Mouse (Mus musculus) forebrain, embryonic 13.5 days (tissue): ENCODE measurements around the gene Tm7sf3. TPM values are rescaled to one million over a fixed set of nuclear protein-coding genes. Genes with fewer than 3 reads are reported as not detected.
"Not testable (repeated sequence)": the region's sequence is repeated elsewhere in the genome, so short reads cannot be mapped to it uniquely, and the experiment has no call there.

Source experiments
- ATAC-seq: fragments of 200-750 bp; cut with Nextera tagmentation; 2 replicates; pipeline ENCODE4 v1.8.0; 2017
- H3K27ac ChIP-seq: fragments of 300-500 bp; sonication (generic); 2 replicates; pipeline ENCODE4 v1.5.1; 2015; ENCODE audit warnings: inconsistent platforms, mild to moderate bottlenecking, moderate library complexity
- H3K27me3 ChIP-seq: fragments of 300-500 bp; sonication (generic); 2 replicates; pipeline ENCODE4 v1.6.1; 2015; ENCODE audit warnings: mild to moderate bottlenecking, inconsistent platforms
- H3K36me3 ChIP-seq: fragments of 300-500 bp; sonication (generic); 2 replicates; pipeline ENCODE4 v1.6.1; 2015; ENCODE audit warnings: mild to moderate bottlenecking, inconsistent platforms; ENCODE audit not compliant: poor library complexity, severe bottlenecking
- H3K4me1 ChIP-seq: fragments of 300-500 bp; sonication (generic); 2 replicates; pipeline ENCODE4 v1.6.1; 2015; ENCODE audit warnings: inconsistent platforms
- H3K4me2 ChIP-seq: fragments of 300-500 bp; sonication (generic); 2 replicates; pipeline ENCODE4 v1.6.1; 2015; ENCODE audit warnings: inconsistent platforms, mild to moderate bottlenecking, moderate library complexity
- H3K4me3 ChIP-seq: fragments of 300-500 bp; sonication (generic); 2 replicates; pipeline ENCODE4 v1.5.1; 2015; ENCODE audit warnings: mild to moderate bottlenecking, inconsistent platforms
- H3K9ac ChIP-seq: fragments of 300-500 bp; sonication (generic); 2 replicates; pipeline ENCODE4 v1.6.1; 2015; ENCODE audit warnings: mild to moderate bottlenecking, inconsistent platforms
- H3K9me3 ChIP-seq: fragments of 300-500 bp; sonication (generic); replicated peaks from 2 replicates; pipeline ENCODE4 v1.6.1; 2016; ENCODE audit warnings: inconsistent platforms
- WGBS: fragments of 180-500 bp; shearing (Covaris S2); methylation state at CpG from one replicate; pipeline ENCODE4 v1.1.7; 2015; 5-methylcytosine and 5-hydroxymethylcytosine counted together
- polyA plus RNA-seq: library from polyadenylated mRNA; unstranded; fragments of >200 nt; fragmentation: Nextera tagmentation; extraction: Ambion mirVana; gene quantifications from 2 replicates; pipeline ENCODE4 v1.2.1, GENCODE M21; 2015

Gene Tm7sf3
- polyA plus RNA-seq, 1 experiment from 2014 or later = 21.7 TPM

DNA sequence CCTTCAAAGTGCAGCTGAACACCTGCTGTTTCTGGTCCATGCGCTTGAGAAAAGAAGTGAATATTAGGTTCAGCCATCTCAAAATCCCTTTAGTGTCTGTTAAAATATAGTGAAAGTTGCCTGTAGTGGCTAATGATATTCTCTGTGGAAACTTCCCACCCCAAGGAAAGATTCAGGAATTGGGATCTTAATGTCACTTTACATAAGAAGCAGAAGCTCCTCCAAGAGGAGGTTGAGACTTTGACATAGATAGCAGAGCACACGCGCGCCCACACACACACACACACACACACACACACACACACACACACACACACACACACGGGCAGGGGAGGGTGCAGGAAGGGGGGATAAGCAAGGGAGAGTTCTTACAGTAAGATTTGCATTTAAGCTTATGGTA, 57.5 kb downstream of the Tm7sf3 start:
- Histone ChIP-seq H3K9me3 (no peaks in the 10 kb centered on the region), H3K4me1 (no peaks in the 10 kb centered on the region), H3K27me3 (no peaks in the 10 kb centered on the region), H3K4me3 (no peak overlapping the region), H3K36me3 (peaks cover 42% of the 10 kb centered on the region), H3K4me2 (no peak overlapping the region), H3K27ac (no peak overlapping the region), H3K9ac (no peak overlapping the region)
- WGBS = 95% methylated on average over 5 of the region's 5 CpGs
- no peak for ATAC-seq

GRCm38 (mm10) chr6:146583366-146584046, 59.1 kb downstream of the Tm7sf3 start:
- 84% methylated on average over 2 of the region's 2 CpGs for WGBS
- Histone ChIP-seq H3K9ac (no peak overlapping the region), H3K9me3 (no peaks in the 10 kb centered on the region), H3K27me3 (no peaks in the 10 kb centered on the region), H3K4me2 (no peak overlapping the region), H3K36me3 (peaks cover 26% of the 10 kb centered on the region), H3K4me1 (peaks cover 11% of the 10 kb centered on the region), H3K27ac (no peak overlapping the region), H3K4me3 (no peak overlapping the region)
- no peak for ATAC-seq

GRCm38 (mm10) chr6:146580381-146580926, 62.2 kb downstream of the Tm7sf3 start:
- no peaks in the 10 kb centered on the region for H3K27me3 ChIP-seq
- 43% methylated on average over 2 of the region's 2 CpGs for WGBS

GRCm38 (mm10) chr6:146578586-146578985, 64.0 kb downstream of the Tm7sf3 start:
- WGBS = 13% methylated on average over 7 of the region's 7 CpGs
- Histone ChIP-seq H3K4me2 (peak overlapping the region; percentile 84), H3K4me3 (peak overlapping the region; percentile 92), H3K27me3 (no peaks in the 10 kb centered on the region), H3K4me1 (peaks cover 35% of the 10 kb centered on the region), H3K9ac (peak overlapping the region; percentile 93), H3K36me3 (no peaks in the 10 kb centered on the region), H3K9me3 (no peaks in the 10 kb centered on the region), H3K27ac (0 out of 2 replicates have a peak overlapping the region, but pooled peaks have one; percentile 93)
- no peak for ATAC-seq

More at GRCm38 (mm10) chr6:146580381-146580926, 62.2 kb downstream of the Tm7sf3 start:
- H3K9ac ChIP-seq = no peak overlapping the region
- no peak for ATAC-seq
- H3K9me3 ChIP-seq = no peaks in the 10 kb centered on the region
- H3K36me3 ChIP-seq = peaks cover under 1% of the 10 kb centered on the region; the same call in 1 of the 2 replicates
- no peak overlapping the region for H3K27ac ChIP-seq
- H3K4me1 ChIP-seq = peaks cover 26% of the 10 kb centered on the region
- no peak overlapping the region for H3K4me2 ChIP-seq
- no peak overlapping the region for H3K4me3 ChIP-seq

- Histone ChIP-seq H3K4me3 (peak overlapping the region; percentile 92), H3K27ac (peak overlapping the region; percentile 93), H3K9ac (peak overlapping the region; percentile 93), H3K4me2 (peak overlapping the region; percentile 84), H3K4me1 (peaks cover 35% of the 10 kb centered on the region), H3K36me3 (no peaks in the 10 kb centered on the region), H3K9me3 (no peaks in the 10 kb centered on the region), H3K27me3 (no peaks in the 10 kb centered on the region)
- no peak for ATAC-seq
- 1% methylated on average over 22 of the region's 22 CpGs for WGBS
These were observed 64.5 kb downstream of the Tm7sf3 start for GRCm38 (mm10) chr6:146578111-146578531.

GRCm38 (mm10) chr6:146577310-146578109, 65.1 kb downstream of the Tm7sf3 start, which contains the start of gene Ints13:
Gene Ints13 (minus strand): TSS chr6:146577835.
- H3K27ac ChIP-seq = peak within 1 kb of the TSS; percentile 93
- H3K4me1 ChIP-seq = peaks cover 35% of the 10 kb centered on the region
- H3K36me3 ChIP-seq = no peaks in the 10 kb centered on the region
- no peaks in the 10 kb centered on the region for H3K9me3 ChIP-seq
- H3K27me3 ChIP-seq = no peaks in the 10 kb centered on the region
- peak within 1 kb of the TSS; percentile 92 for H3K4me3 ChIP-seq
- WGBS = under 1% methylated on average over 70 of the region's 77 CpGs
- peak within 1 kb of the TSS; percentile 93 for H3K9ac ChIP-seq
- peak within 1 kb of the TSS; percentile 84 for H3K4me2 ChIP-seq
- peak; percentile 96 for ATAC-seq

GRCm38 (mm10) chr6:146576903-146577302, 65.7 kb downstream of the Tm7sf3 start, which contains the start of gene Fgfr1op2:
Gene Fgfr1op2 (plus strand): TSS chr6:146577203.
- Histone ChIP-seq H3K27me3 (no peaks in the 10 kb centered on the region), H3K27ac (peak within 1 kb of the TSS; percentile 93), H3K36me3 (no peaks in the 10 kb centered on the region), H3K4me2 (peak within 1 kb of the TSS; percentile 84), H3K4me1 (peaks cover 35% of the 10 kb centered on the region), H3K9ac (peak within 1 kb of the TSS; percentile 93), H3K9me3 (no peaks in the 10 kb centered on the region), H3K4me3 (peak within 1 kb of the TSS; percentile 92)
- ATAC-seq = no peak
- WGBS = under 1% methylated on average over 13 of the region's 13 CpGs

DNA sequence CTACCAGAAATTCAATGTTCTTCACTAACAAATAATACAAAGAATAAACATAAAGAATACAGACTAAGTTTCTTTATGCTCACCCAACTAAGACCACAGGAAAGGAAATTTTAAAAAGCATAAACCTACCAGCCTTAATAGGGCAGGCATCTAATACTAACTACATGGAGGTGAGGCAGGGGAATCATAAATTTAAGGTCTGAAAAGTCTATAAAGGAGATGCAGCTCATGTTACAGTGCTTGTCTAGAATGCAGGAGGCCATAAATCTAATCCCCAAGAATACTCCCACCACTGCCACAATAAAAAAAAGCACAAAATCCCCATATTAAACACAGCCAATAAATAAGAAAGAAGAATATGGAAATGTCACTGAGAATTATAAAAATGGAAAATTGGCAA, 70.6 kb downstream of the Tm7sf3 start:
- ATAC-seq = no peak
- Histone ChIP-seq H3K36me3 (0 out of 2 replicates have a peak, but pooled peaks cover 9% of the 10 kb centered on the region), H3K4me2 (no peak overlapping the region), H3K9me3 (no peaks in the 10 kb centered on the region), H3K27me3 (no peaks in the 10 kb centered on the region), H3K4me1 (peaks cover 22% of the 10 kb centered on the region), H3K4me3 (no peak overlapping the region), H3K9ac (no peak overlapping the region), H3K27ac (no peak overlapping the region)

DNA sequence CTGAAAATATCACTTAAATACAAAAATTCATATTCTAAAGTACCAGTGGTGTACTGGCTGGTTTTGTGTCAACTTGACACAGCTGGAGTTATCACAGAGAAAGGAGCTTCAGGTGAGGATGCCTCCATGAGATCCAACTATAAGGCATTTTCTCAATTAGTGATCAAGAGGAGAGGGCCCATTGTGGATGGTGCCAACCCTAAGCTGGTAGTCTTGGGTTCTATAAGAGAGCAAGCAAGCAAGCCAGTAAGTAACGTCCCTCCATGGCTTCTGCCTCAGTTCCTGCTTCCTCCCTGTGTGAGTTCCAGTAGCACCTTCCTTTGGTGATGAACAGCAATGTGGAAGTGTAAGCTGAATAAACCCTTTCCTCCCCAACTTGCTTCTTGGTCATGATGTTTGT, 80.2 kb downstream of the Tm7sf3 start:
- not testable (repeated sequence) for H3K4me2 ChIP-seq, H3K9me3 ChIP-seq, H3K4me1 ChIP-seq, H3K27me3 ChIP-seq, H3K27ac ChIP-seq, ATAC-seq, H3K9ac ChIP-seq, H3K4me3 ChIP-seq
- 80% methylated on average over 1 of the region's 1 CpGs for WGBS
- H3K36me3 ChIP-seq = peaks cover 60% of the 10 kb centered on the region

Other genes with a start within 250 kb of the Tm7sf3 start
- gene Itpr2, start 140.6 kb downstream of the Tm7sf3 start, polyA plus RNA-seq = 2.5 and 3.2 TPM in 2 replicates
- gene Fgfr1op2, start 65.6 kb downstream of the Tm7sf3 start, polyA plus RNA-seq = 64.5 and 70.8 TPM in 2 replicates
- gene Ints13, start 65.0 kb downstream of the Tm7sf3 start, polyA plus RNA-seq = 74.2 and 81.4 TPM in 2 replicates
- gene Med21, start 277 bp downstream of the Tm7sf3 start, polyA plus RNA-seq = 134 and 136 TPM in 2 replicates
- 14.7 and 15.3 TPM in 2 replicates for gene Stk38l, start 82.2 kb upstream of the Tm7sf3 start, polyA plus RNA-seq
- 1.1 and 2.2 TPM in 2 replicates for gene Arntl2, start 153.2 kb upstream of the Tm7sf3 start, polyA plus RNA-seq
- not detected in 2 replicates for gene Smco2, start 207.3 kb upstream of the Tm7sf3 start, polyA plus RNA-seq
- gene Ppfibp1, start 245.7 kb upstream of the Tm7sf3 start, polyA plus RNA-seq = 12.7 and 16.5 TPM in 2 replicates